Mouse (Mus musculus) embryonic facial prominence, embryonic 12.5 days (tissue): ENCODE data around the gene Arl3. TPM values are rescaled to one million over a fixed set of nuclear protein-coding genes. Genes with fewer than 3 reads are reported as not detected.

Experiments
- ATAC-seq: fragments of 200-750 bp; cut with Nextera tagmentation; 2 replicates; pipeline ENCODE4 v1.8.0; 2017; ENCODE audit not compliant: insufficient number of reproducible peaks, insufficient read depth, low FRiP score, low TSS enrichment
- H3K27ac ChIP-seq: fragments of 300-500 bp; sonication (generic); 2 replicates; pipeline ENCODE4 v1.5.1; 2016; ENCODE audit warnings: mild to moderate bottlenecking
- H3K27me3 ChIP-seq: fragments of 300-500 bp; sonication (generic); 2 replicates; pipeline ENCODE4 v1.6.1; 2016; ENCODE audit warnings: mild to moderate bottlenecking, moderate library complexity
- H3K36me3 ChIP-seq: fragments of 300-500 bp; sonication (generic); 2 replicates; pipeline ENCODE4 v1.6.1; 2016; ENCODE audit warnings: mild to moderate bottlenecking
- H3K4me1 ChIP-seq: fragments of 300-500 bp; sonication (generic); 2 replicates; pipeline ENCODE4 v1.6.1; 2016
- H3K4me2 ChIP-seq: fragments of 300-500 bp; sonication (generic); replicated peaks from 2 replicates; pipeline ENCODE4 v1.6.1; 2016; ENCODE audit warnings: mild to moderate bottlenecking, moderate library complexity
- H3K4me3 ChIP-seq: fragments of 300-500 bp; sonication (generic); 2 replicates; pipeline ENCODE4 v1.5.1; 2016; ENCODE audit warnings: mild to moderate bottlenecking
- H3K9ac ChIP-seq: fragments of 300-500 bp; sonication (generic); 2 replicates; pipeline ENCODE4 v1.6.1; 2016; ENCODE audit warnings: mild to moderate bottlenecking, moderate library complexity
- H3K9me3 ChIP-seq: fragments of 300-500 bp; sonication (generic); 2 replicates; pipeline ENCODE4 v1.6.1; 2016; ENCODE audit warnings: mild to moderate bottlenecking, moderate library complexity
- WGBS: fragments of 180-500 bp; shearing (Covaris S2); methylation state at CpG from one replicate; pipeline ENCODE4 v1.1.7; 2016; 5-methylcytosine and 5-hydroxymethylcytosine counted together
- polyA plus RNA-seq: library from polyadenylated mRNA; unstranded; fragments of >200 nt; fragmentation: Nextera tagmentation; extraction: Ambion mirVana; gene quantifications from 2 replicates; pipeline ENCODE4 v1.2.1, GENCODE M21; 2016

Gene Arl3
- polyA plus RNA-seq, 1 experiment from 2014 or later: 191 TPM

DNA sequence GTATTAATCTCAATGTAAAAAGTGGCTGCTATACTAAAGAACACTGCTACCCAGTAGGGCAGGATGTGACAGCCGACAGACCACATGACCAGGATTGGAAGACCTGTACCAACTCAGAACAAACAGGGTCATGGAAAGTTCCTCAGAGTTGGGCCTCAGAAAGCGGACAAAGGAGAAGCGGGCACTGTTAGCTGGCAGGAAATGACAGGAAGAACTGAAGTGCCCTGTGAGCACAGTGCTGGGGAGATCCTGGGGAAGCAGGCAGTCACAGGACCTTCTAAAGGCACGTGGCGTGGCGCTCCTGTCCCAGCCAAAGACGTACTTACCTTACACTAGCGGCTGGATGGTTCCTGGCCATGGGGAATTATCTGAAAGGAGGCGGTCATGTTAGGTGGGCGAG, 61.7 kb downstream of the Arl3 start:
- Histone ChIP-seq H3K4me3 (no peak overlapping the region), H3K27me3 (no peaks in the 10 kb centered on the region), H3K9me3 (no peaks in the 10 kb centered on the region), H3K4me2 (no peak overlapping the region), H3K27ac (no peak overlapping the region), H3K4me1 (peaks cover 28% of the 10 kb centered on the region), H3K9ac (no peak overlapping the region), H3K36me3 (peaks cover 55% of the 10 kb centered on the region)
- 88% methylated on average over 10 of the region's 10 CpGs for WGBS
- ATAC-seq: no peak

DNA sequence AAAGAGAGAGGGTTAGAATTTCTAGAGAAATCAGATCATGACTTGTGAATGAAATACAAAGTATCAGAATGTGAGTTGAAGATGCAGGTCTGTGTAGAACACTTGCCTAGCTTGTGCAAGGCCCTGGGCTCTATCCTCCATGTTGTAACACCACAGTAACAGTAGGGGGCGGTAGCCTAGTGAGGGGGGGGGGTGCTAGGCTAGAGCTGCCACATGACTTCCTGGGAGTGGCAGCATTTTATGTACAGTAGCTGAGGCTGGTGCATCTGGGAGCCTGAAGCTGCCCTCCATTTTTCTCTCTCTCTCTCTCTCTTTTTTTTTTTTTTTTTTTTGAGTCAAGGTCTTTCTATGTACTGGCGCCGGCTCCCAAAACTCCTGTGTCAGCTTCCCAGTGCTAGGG, 62.2 kb downstream of the Arl3 start:
- WGBS: 67% methylated on average over 3 of the region's 3 CpGs
- no peak overlapping the region for H3K4me3 ChIP-seq
- H3K27ac ChIP-seq: no peak overlapping the region
- H3K4me2 ChIP-seq: no peak overlapping the region
- ATAC-seq: no peak
- H3K36me3 ChIP-seq: peaks cover 60% of the 10 kb centered on the region
- no peaks in the 10 kb centered on the region for H3K27me3 ChIP-seq
- H3K9ac ChIP-seq: no peak overlapping the region
- no peaks in the 10 kb centered on the region for H3K9me3 ChIP-seq
- peaks cover 32% of the 10 kb centered on the region for H3K4me1 ChIP-seq

DNA sequence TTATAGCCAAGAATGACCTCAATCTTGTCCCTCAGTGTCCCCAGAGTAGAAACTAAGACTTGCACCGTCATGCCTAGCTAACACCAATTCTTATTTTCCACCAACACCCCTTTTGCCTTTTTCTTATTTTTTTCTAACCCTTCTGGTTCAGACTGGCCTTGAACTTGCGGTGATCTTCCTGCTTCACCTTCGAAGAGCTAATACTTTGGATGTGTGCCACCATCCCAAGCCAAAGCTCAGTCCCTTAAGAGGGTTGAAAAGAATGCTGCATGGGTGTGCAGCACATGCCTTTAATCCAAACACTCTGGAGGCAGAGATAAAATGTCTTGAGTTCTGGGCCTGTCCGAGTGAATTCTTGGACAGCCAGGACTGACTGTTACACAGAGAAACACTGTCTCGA, 62.6 kb downstream of the Arl3 start:
- Histone ChIP-seq H3K4me1 (peaks cover 36% of the 10 kb centered on the region), H3K36me3 (peaks cover 60% of the 10 kb centered on the region), H3K27me3 (no peaks in the 10 kb centered on the region), H3K9me3 (no peaks in the 10 kb centered on the region), H3K4me3 (no peak overlapping the region), H3K27ac (no peak overlapping the region), H3K4me2 (no peak overlapping the region), H3K9ac (no peak overlapping the region)
- ATAC-seq: no peak
- 81% methylated on average over 5 of the region's 5 CpGs for WGBS

DNA sequence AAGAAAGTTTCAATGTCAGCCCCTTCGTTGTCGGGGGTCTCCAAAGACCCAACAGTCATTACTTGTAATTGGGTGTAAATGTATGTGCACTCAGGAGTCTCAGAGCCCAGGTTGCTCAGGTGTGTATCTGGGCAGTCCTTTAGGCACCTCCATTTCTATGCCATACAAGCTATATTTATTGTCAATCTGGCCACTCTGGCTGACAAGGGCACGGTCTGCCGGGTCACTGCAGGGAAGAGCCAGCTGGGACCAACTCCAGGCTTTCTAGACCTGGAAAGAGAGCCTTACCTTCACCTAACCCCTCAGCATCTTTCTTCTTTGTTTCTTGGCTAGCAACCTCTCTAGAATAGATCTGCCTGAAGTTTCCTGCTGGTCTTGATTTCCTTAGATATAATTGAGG, 63.3 kb downstream of the Arl3 start:
- H3K36me3 ChIP-seq: peaks cover 60% of the 10 kb centered on the region
- ATAC-seq: no peak
- H3K9ac ChIP-seq: no peak overlapping the region
- no peaks in the 10 kb centered on the region for H3K9me3 ChIP-seq
- peaks cover 43% of the 10 kb centered on the region for H3K4me1 ChIP-seq
- 83% methylated on average over 4 of the region's 4 CpGs for WGBS
- no peak overlapping the region for H3K4me2 ChIP-seq
- no peaks in the 10 kb centered on the region for H3K27me3 ChIP-seq
- no peak overlapping the region for H3K27ac ChIP-seq
- H3K4me3 ChIP-seq: no peak overlapping the region

DNA sequence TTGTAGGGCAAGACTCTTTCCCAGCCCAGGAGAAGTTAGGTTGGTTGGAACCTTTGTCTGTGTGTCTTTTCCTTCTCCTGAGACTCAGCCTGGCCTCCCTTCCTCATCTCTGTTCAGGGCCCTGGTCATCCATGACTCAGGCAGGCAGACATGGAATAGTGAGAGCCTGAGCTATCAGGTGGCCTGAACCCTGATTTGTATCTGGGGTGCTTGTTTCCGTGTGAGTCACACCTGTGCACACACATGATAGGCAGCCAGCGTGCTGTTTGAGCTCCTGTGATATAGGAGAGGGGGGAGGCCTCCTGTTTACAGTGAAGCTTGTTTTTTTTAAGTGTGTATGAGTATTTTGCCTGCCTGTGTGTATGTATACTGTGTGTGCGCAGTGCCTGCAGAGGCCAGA, 63.8 kb downstream of the Arl3 start:
- 82% methylated on average over 3 of the region's 3 CpGs for WGBS
- Histone ChIP-seq H3K4me3 (no peak overlapping the region), H3K27me3 (no peaks in the 10 kb centered on the region), H3K9me3 (no peaks in the 10 kb centered on the region), H3K9ac (no peak overlapping the region), H3K4me2 (no peak overlapping the region), H3K27ac (no peak overlapping the region), H3K4me1 (peaks cover 48% of the 10 kb centered on the region), H3K36me3 (peaks cover 55% of the 10 kb centered on the region)
- ATAC-seq: no peak

DNA sequence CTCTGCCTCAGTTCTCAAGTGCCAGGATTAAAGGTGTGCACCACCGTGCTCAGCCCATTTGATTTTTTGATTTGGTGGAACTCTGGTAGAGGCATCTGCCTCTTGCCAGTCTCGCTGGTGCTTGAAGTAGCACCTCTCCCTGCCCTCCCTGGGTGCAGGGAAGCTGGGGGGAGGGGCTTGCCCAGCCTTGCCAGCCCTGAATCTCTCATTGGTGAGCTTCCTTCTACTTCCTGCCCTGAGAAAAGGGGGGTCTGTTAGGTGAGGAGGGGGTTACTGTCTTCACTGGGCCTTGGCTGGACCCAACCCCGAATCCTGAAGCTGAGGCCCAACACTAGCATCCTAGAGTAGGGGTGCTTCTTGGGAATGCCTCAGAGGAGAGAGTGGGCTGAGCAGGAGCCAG, 64.3 kb downstream of the Arl3 start:
- Histone ChIP-seq H3K4me2 (no peak overlapping the region), H3K36me3 (peaks cover 50% of the 10 kb centered on the region), H3K4me3 (no peak overlapping the region), H3K27ac (no peak overlapping the region), H3K4me1 (peaks cover 53% of the 10 kb centered on the region), H3K9ac (no peak overlapping the region), H3K27me3 (no peaks in the 10 kb centered on the region), H3K9me3 (no peaks in the 10 kb centered on the region)
- 82% methylated on average over 3 of the region's 3 CpGs for WGBS
- no peak for ATAC-seq

DNA sequence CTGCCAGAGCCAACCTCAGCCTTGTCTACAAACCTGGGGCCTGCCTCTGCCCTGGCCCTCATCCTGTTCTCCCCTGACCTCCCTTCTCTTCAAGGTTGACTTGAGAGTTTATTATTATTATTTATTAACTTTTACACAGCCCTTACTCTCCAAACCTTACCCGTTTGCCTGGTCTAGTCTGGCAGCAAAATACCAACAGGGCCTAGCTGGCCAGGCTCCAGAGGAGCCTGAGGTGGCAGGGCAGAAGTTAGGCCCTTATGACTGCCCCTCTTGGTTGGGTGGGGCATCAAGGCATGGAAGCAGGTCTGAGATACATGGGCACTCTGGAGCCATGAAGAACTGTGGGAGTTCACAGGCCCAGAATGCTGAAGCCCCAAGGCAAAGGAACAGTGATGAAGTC, 65.2 kb downstream of the Arl3 start:
- Histone ChIP-seq H3K27ac (peak overlapping the region; percentile 73; the same call in 1 of the 2 replicates), H3K36me3 (peaks cover 42% of the 10 kb centered on the region), H3K27me3 (no peaks in the 10 kb centered on the region), H3K9me3 (no peaks in the 10 kb centered on the region), H3K4me2 (no peak overlapping the region), H3K9ac (no peak overlapping the region), H3K4me3 (no peak overlapping the region), H3K4me1 (peaks cover 54% of the 10 kb centered on the region)
- no peak for ATAC-seq
- 93% methylated on average over 1 of the region's 1 CpGs for WGBS

DNA sequence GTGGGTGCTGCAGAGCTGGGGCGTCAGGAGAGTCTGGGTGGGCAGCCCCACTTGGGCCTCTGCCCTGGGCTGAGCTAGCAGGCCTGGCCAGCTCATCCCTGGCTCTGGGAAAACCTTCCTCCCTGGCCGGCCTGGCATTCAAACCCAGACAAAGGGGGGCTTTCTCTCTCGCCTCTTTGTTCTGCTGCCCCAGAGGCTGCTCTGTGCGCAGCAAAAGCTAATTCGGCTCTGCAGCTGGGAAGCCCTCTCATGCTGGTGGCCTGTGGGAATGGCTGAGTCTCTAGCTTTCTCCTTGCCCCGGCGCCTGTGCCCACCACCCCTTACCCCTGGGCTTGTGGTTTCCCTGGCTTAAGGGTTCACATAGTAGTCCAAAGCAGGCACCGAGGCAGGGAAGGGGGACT, 65.8 kb downstream of the Arl3 start:
- Histone ChIP-seq H3K4me3 (peak overlapping the region; percentile 17; the same call in 1 of the 2 replicates), H3K27me3 (no peaks in the 10 kb centered on the region), H3K9ac (peak overlapping the region; percentile 41; the same call in 1 of the 2 replicates), H3K4me2 (peak overlapping the region; percentile 89; the same call in 1 of the 2 replicates), H3K27ac (peak overlapping the region; percentile 73), H3K4me1 (peaks cover 58% of the 10 kb centered on the region), H3K36me3 (peaks cover 36% of the 10 kb centered on the region), H3K9me3 (no peaks in the 10 kb centered on the region)
- 45% methylated on average over 8 of the region's 8 CpGs for WGBS
- no peak for ATAC-seq

DNA sequence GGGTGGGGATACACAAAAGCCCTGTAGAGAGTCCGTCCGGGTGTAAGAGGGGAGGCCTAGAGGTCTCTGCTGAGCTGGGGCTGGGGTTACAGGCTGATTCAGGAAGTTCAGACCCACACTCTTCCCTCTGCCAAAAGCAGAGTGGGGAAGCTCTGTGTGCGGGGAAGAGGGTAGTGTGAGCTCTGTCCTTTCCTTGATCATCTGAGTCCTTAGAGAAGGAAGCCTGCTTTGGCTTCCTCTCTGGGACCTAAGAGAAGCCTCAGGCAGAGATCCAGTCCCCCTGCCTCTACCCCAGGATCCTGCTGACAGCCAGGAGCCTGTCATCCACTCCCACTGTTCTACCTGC, 66.7 kb downstream of the Arl3 start:
- Histone ChIP-seq H3K9me3 (no peaks in the 10 kb centered on the region), H3K9ac (peak overlapping the region; percentile 41; the same call in 1 of the 2 replicates), H3K27me3 (no peaks in the 10 kb centered on the region), H3K4me2 (peak overlapping the region; percentile 89), H3K4me3 (peak overlapping the region; percentile 17; the same call in 1 of the 2 replicates), H3K27ac (no peak overlapping the region), H3K36me3 (peaks cover 33% of the 10 kb centered on the region), H3K4me1 (peaks cover 58% of the 10 kb centered on the region)
- 68% methylated on average over 3 of the region's 3 CpGs for WGBS
- no peak for ATAC-seq

DNA sequence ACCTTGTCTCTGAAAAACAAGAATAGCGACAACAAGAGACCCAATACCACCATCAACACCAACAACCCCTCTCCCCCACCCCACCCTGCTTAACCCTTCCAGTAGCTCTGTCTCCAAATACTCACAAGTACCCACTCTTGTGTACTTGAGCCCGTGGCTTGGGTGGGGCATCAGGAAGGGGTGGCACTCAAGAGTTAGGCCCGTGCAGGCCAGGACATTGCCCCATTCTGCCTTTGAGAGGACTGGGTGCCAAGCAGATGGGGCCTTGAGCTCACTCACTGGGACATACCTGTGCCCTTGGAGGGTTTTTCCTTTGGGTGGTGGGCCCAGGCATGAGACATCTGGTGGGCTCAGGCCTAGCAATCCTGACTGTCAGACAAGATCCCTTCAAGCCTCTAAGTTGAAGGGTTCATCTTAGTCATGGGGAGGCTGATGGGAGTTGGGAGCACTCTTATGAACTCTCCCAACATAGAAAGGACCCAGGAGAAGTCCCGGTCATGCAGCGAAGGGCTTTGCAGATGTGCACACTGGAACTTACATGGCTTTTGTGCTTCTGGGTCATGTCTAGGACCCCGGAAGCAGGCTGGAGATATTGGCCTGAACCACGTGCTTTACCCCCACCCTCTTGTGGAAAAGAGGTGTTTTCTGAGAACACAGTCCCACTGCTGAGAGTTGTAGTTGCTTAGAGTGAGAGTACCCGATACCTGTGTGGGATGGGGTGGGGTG, 67.2 kb downstream of the Arl3 start:
- Histone ChIP-seq H3K9ac (no peak overlapping the region; the same call in 1 of the 2 replicates), H3K27me3 (no peaks in the 10 kb centered on the region), H3K4me3 (peak overlapping the region; percentile 17), H3K4me2 (peak overlapping the region; percentile 89), H3K27ac (no peak overlapping the region), H3K4me1 (peaks cover 58% of the 10 kb centered on the region), H3K9me3 (no peaks in the 10 kb centered on the region), H3K36me3 (peaks cover 30% of the 10 kb centered on the region)
- WGBS: 83% methylated on average over 8 of the region's 8 CpGs
- ATAC-seq: no peak

DNA sequence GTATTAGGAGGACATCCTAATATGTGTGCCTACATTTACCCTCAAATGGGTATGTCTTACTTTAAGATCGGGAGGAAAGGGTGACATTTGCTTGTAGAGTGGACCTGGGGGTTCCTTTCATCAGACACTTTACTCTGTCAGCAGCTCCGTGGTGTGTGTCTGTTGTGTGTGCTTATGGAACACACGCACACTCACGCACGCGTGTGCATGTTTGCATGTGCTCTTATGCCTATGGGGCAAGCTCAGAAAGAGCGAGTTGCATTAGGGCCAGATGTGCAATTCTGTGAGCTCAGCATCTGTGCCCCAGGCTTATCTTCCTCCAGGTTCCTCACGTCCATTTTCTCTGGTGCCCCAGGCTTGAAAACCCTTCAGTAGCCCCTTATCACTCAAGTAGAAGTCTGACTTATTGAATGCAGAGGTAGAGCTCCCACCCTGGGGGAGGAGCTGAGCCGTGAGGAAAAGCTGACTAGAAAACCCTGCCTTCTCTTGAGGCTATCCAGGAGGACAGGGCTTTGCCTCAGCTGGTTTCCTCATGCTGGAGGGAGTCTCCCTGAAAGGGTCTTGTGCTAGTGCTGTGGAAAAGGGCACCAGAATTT, 68.1 kb downstream of the Arl3 start:
- Histone ChIP-seq H3K4me1 (peaks cover 54% of the 10 kb centered on the region), H3K4me3 (peak overlapping the region; percentile 92), H3K4me2 (peak overlapping the region; percentile 89), H3K27me3 (no peaks in the 10 kb centered on the region), H3K36me3 (peaks cover 30% of the 10 kb centered on the region), H3K9me3 (no peaks in the 10 kb centered on the region), H3K9ac (peak overlapping the region; percentile 97; the same call in 1 of the 2 replicates), H3K27ac (peak overlapping the region; percentile 99)
- no peak for ATAC-seq
- 56% methylated on average over 9 of the region's 9 CpGs for WGBS

DNA sequence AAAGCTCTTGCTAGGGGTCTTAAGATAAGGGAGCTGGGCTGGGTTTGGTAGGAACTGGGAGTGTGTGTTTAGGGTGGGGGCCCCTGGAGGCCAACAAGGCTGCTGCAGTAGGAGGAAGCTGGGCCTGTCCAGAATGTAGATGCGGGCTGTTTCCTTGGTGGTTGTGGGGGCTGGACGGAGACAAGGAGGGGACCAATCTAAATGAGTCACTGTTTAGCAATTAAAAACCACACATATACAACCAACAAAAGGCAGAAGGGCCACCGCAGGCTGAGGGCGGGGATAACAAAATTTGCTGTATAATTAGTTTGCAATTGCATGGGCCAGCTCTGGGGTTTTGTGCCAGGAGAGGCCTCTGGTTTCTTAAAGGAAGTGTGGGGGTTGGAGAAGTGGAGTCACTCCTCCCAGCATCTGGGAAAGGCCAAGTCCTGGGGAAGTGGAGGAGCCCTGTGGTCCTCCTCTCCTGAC, 68.9 kb downstream of the Arl3 start:
- no peaks in the 10 kb centered on the region for H3K27me3 ChIP-seq
- H3K36me3 ChIP-seq: peaks cover 30% of the 10 kb centered on the region
- peak overlapping the region; percentile 97 for H3K9ac ChIP-seq
- H3K4me2 ChIP-seq: peak overlapping the region; percentile 89
- 3% methylated on average over 4 of the region's 4 CpGs for WGBS
- H3K4me1 ChIP-seq: peaks cover 54% of the 10 kb centered on the region
- no peak for ATAC-seq
- peak overlapping the region; percentile 99 for H3K27ac ChIP-seq
- H3K4me3 ChIP-seq: peak overlapping the region; percentile 92
- H3K9me3 ChIP-seq: no peaks in the 10 kb centered on the region
